Mouse (Mus musculus): ENCODE results near the gene Cmtm7.
A peak's percentile ranks its signal among the peaks of the same experiment; 100 is the strongest.

Cmtm7 gene

GRCm38 (mm10) chr9:114796473-114797050 is 14.9 kb upstream of the Cmtm7 start:
- no peak for DNase-seq (ENCODE audit: low spot score in 2 of 2)

GRCm38 (mm10) chr9:114794491-114794890 is 12.8 kb upstream of the Cmtm7 start:
- no peak for DNase-seq (ENCODE audit: low spot score in 2 of 2)

DNA sequence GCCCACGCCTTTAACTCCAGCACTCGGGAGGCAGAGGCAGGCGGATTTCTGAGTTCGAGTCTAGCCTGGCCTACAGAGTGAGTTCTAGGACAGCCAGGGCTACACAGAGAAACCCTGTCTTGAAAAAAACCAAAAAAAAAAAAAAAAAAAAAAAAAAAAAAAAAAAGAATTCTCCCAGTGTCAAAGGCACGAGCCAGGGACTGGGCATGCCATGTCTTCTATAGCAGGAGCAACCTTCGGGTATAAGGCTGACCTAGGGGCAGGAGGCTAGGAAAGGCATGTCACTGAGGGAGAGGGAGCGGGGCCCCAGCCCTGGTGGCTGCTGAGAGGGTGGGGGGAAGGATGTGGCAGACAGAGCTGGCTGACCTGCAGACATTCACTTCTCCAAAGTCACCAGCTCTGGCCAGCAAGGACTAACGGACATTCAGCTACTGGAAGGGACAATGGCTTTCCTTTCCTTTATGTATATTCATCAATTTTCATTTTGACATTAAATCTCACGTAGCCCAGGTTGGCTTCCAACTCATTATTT is 12.2 kb upstream of the Cmtm7 start:
- no peak for DNase-seq (ENCODE audit: low spot score in 2 of 2)

DNA sequence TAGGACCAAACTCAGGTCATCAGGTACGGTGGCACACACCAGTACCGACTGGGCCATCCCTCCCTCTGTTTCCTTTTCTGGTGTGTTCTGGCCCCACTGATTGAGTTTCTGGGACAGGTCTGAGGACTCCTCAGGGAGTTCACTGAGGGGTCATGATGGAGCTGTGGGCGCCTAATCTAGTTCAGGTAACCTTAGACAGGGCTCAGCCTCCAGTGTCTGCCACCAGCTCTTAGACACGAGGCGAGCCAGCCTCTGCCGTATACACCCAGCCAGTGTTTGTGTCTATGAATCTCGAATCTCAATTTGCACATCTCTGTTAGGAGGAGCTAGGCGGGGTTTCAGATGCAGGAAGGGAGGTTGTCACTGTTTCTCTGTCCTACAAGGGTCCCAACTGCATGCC is 8.3 kb upstream of the Cmtm7 start:
- DNase-seq (ENCODE audit: low spot score in 2 of 2), result no peak

DNA sequence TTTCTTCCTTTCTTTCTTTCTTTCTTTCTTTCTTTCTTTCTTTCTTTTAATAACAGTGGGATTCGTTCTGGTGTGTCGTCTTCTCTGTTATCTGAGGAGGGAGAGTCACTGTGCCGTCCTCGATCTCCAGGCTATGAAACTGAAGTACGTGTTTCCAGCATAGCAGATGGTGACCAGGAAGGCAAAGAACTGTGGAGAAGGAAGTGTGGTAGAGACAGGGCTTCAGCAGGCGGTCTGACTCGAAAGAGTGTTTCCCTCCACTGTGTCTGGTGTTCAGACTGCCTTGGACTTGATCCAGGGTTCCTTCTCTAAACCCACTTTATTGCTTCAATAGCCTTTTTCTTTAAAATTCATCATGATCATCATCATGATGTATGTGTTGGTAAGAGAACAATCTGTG is 7.9 kb upstream of the Cmtm7 start:
- no peak for DNase-seq (ENCODE audit: low spot score in 2 of 2)

DNA sequence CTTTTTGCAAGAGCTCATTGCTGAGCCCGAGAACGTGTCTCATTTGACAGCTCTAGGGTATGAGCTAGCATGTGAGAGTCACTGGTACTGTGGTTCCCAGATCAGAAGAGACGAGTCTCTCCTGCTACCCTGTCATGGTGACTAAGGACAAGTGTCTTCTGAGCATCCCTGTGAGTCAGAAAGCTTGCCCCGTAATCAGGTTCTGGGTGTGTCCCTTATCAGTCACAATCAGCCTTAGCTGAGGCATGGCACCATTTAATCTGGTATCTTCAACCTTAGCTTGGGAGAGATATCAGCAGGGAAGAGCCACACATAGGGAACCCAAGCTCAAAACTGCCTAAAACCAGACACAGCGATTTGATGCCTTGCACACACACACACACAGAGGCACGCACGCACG is 7.0 kb upstream of the Cmtm7 start:
- no peak for DNase-seq (ENCODE audit: low spot score in 2 of 2)

GRCm38 (mm10) chr9:114787716-114788115 is 6.1 kb upstream of the Cmtm7 start:
- peak; percentile 48 to 56 for DNase-seq (ENCODE audit: low spot score in 2 of 2)

- DNase-seq (ENCODE audit: low spot score in 2 of 2), result no peak
Observed at GRCm38 (mm10) chr9:114787134-114787533, 5.5 kb upstream of the Cmtm7 start.

GRCm38 (mm10) chr9:114785432-114786125 is 3.9 kb upstream of the Cmtm7 start:
- DNase-seq (ENCODE audit: low spot score in 2 of 2), result no peak

DNA sequence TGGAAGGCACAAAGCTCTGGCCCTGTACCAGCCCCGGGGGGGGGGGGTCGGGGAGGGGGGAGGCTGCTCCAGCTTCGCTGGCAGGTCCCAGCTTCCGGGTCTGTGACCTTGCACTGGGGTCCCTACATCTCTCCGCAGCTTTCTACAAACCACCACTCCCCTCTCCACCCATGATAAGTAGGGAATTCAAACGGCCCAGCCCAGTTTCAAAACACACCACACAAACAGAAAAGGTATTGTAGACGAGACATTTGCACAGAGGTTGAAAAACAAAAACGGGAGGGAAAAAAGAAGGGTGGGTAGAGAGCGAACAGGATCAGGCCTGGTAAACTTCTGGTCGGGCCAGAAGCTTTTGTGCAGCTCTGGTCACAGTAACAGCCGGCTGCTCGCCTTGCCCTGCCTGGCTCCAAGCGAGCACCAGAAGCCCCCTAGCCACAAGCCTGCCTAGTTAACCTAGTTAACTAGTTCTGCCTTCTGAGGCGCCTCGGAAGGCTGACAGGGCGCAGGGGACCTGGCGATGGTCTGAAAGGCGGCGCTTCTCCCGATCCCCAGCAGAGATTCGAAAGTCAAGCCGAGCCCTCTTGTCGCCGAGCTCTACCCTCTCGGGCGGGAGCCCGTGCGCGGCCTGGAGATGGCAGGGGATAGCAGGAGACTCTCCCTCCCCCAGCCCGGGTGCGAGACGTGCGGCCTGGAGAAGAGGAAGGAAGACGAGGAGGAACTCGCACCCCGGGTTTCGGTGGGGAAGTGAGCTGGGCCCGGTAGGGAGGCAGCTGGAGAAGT is 720 bp downstream of the Cmtm7 start:
- peak; percentile 78 to 80 for DNase-seq (ENCODE audit: low spot score in 2 of 2)

- peak; percentile 41 to 44 for DNase-seq (ENCODE audit: low spot score in 2 of 2)
Observed at GRCm38 (mm10) chr9:114779984-114780745, 1.5 kb downstream of the Cmtm7 start.

DNA sequence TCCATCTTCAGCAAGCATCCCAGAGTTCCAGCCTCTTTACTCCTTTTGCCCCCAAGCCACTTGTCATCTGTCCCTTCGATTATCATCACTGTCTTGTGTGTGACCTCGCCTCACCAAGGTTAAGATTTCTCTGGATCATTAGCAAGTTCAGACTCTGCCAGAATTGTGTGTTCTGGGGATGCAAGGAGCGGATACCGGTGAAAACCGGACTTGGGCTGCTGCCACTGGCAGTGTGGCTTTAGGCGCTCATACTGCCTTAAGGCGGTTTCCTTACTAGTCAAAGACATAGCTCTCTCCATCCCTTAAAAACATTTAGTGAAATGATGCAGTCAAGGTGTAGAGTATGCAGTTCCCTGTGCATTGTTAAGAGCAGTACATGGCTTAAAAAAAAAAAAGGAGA is 2.8 kb downstream of the Cmtm7 start:
- no peak for DNase-seq (ENCODE audit: low spot score in 2 of 2)

DNA sequence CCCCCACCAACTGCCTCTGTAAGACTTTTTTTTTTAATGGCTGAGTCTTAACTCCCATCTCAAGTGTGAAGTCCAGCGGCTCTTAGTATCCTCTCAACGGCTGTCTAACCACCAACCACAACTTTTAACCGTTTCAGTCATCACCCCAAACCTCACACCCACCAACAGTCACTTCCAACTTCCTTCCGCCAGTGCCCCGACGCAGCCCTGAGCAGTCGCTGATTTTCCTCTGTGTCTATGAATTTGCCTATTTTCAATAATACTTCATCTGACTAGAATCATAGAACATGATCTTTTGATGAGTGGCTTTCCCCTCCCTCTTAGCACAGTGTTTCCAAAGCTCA is 3.6 kb downstream of the Cmtm7 start:
- peak; percentile 58 for DNase-seq (ENCODE audit: low spot score in 2 of 2)

DNA sequence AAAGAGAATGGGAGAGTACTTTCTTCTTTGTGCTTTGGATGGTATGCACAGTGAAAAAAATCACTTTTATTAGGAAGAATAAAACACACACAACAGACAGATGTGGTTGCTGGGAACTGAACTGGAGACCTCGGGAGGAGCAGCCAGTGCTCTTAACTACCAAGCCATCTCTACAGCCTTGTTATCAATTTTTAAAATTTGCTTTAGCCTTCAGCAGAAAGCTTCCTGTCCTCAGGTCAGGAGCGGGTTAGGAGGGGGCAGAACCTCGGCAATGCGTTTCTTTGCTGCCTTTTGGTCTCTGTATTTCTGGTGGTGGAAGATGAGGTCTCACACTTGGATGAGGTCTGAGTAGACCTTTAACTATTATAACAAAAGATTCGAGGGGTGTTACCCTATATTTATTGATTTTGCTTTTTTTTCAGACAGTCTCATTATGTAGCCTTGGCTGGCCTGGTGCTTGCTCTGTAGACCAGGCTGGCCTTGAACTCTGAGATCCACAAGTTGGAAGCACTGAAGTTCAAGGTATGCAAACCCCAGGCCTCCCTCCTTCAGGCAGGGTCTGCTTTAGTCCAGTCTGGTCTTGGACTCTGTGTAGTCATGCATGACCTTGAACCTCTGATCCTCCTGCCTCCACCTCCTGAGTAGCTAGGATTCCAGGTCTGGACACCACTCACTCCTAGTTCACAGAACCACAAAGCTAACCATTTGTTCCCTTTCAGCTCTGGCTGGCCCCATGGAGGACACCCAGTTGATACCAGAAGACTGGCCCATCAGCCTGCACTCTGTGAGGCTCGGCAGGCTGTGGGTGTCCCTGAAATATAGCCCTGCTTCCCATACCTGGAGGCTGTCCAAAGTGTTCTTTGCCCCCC is 4.2 kb downstream of the Cmtm7 start:
- no peak for DNase-seq (ENCODE audit: low spot score in 2 of 2)

- DNase-seq (ENCODE audit: low spot score in 2 of 2), result no peak
Observed at GRCm38 (mm10) chr9:114776361-114776760, 5.3 kb downstream of the Cmtm7 start.

DNA sequence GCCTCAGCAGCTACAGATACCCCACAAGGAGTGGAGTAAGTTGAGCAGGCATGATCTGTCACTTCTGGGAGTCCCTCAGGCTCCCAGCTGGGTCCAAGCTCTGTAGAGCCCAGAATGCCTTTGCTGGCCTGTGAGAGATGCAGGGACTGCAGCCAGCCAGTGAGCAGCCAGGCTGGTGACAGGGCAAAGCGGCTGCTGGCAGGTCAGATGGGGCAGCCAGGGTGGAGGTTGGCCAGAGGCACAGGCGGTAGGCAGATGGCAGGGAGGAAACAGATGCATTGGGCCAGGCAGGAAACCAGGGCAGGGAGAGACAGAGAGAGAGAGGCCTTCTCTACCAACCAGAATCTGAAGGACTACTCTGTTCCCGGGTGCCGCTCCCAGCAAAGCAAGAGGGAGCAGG is 6.4 kb downstream of the Cmtm7 start:
- peak in 1 of 2 experiments; percentile 45 for DNase-seq (ENCODE audit: low spot score in 2 of 2)

- no peak for DNase-seq (ENCODE audit: low spot score in 2 of 2)
Observed at GRCm38 (mm10) chr9:114774629-114775028, 7.0 kb downstream of the Cmtm7 start.

- DNase-seq (ENCODE audit: low spot score in 2 of 2), result no peak
Observed at GRCm38 (mm10) chr9:114771565-114771964, 10.1 kb downstream of the Cmtm7 start.

DNA sequence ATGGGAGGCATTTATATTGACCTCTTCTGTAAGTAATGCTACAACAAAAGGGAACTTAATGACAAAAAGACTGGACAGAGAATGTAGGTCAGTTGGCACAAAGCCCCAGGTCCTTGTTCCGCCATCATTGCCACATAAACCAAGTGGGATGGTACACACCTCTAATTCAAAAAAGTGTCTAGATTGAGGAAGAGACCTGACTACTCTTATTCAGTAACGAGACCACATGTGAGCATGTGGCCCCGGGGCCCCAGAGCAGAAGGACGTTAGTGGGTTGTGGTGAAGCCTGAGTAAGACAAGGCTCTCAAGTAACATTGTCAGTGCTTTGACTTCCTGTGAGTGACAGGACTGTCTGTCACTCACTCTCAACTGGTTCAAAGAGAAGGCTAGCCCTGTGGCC is 11.4 kb downstream of the Cmtm7 start:
- peak; percentile 36 to 57 for DNase-seq (ENCODE audit: low spot score in 2 of 2)

- no peak for DNase-seq (ENCODE audit: low spot score in 2 of 2)
Observed at GRCm38 (mm10) chr9:114768066-114768465, 13.6 kb downstream of the Cmtm7 start.

DNA sequence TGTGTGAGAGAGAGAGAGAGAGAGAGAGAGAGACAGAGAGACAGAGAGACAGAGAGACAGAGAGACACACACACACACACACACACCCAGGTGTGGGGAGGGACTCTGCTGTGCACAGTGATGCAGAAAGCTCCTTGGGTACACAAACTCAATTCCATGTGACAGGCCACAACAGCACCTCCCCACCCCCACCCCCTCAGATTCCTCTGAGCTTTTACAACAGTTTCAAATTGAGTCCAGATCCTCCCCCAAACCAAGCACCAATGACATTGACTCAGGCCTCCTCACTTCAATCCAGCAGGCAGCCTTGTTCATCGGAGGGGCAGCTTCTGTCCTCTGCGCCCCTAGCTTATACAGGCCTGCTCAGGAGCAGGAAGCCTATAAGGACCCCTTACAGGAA is 14.1 kb downstream of the Cmtm7 start:
- no peak for DNase-seq (ENCODE audit: low spot score in 2 of 2)

All from spleen, postnatal 36 days (tissue).